Mouse (Mus musculus): ENCODE data around the gene Tmem238. TPM values are rescaled to one million over a fixed set of nuclear protein-coding genes. Genes with fewer than 3 reads are reported as not detected.
"Not testable (repeated sequence)": the region's sequence is repeated elsewhere in the genome, so short reads cannot be mapped to it uniquely, and the experiment has no call there.

Gene Tmem238
- polyA plus RNA-seq, 1 experiment from 2014 or later, result 21.2 TPM

DNA sequence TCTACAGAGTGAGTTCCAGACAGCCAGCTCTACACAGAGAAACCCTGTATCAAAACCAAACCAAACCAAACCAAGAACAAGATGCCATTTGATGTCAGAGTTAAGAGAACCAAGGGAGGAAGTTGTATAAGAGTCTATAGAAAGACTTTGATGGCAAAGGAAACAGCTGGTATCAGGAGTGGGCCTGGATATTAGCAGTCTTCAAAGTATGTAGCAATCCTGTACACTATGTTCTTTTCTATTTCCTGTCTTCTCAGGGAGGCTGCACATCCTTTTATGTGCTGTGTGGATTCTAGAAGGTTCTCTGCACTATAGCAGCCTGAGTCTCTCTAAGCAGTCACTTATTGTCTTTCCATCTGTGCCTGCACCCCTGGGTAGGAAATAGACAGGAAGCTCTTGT is 27.1 kb upstream of the Tmem238 start:
- no peak overlapping the region for H3K27ac ChIP-seq (ENCODE audit: low read length)
- H3K4me1 ChIP-seq (ENCODE audit: control insufficient read depth, insufficient read depth, low read length), result 0 out of 2 replicates have a peak, but pooled peaks cover 3% of the 10 kb centered on the region
- H3K9ac ChIP-seq (ENCODE audit: low read length), result no peak overlapping the region
- H3K27me3 ChIP-seq (ENCODE audit: control insufficient read depth, insufficient read depth, low read length), result no peaks in the 10 kb centered on the region
- no peaks in the 10 kb centered on the region for H3K36me3 ChIP-seq (ENCODE audit: control insufficient read depth, insufficient read depth, low read length)
- H3K4me3 ChIP-seq (replicated peaks; ENCODE audit: low read length), result no peak overlapping the region
- H3K9me3 ChIP-seq (replicated peaks; ENCODE audit: control insufficient read depth, low read length), result no peaks in the 10 kb centered on the region
- no peak for ATAC-seq (ENCODE audit: insufficient read depth, low FRiP score)
- no peak overlapping the region for H3K4me2 ChIP-seq (ENCODE audit: low read depth, low read length)

DNA sequence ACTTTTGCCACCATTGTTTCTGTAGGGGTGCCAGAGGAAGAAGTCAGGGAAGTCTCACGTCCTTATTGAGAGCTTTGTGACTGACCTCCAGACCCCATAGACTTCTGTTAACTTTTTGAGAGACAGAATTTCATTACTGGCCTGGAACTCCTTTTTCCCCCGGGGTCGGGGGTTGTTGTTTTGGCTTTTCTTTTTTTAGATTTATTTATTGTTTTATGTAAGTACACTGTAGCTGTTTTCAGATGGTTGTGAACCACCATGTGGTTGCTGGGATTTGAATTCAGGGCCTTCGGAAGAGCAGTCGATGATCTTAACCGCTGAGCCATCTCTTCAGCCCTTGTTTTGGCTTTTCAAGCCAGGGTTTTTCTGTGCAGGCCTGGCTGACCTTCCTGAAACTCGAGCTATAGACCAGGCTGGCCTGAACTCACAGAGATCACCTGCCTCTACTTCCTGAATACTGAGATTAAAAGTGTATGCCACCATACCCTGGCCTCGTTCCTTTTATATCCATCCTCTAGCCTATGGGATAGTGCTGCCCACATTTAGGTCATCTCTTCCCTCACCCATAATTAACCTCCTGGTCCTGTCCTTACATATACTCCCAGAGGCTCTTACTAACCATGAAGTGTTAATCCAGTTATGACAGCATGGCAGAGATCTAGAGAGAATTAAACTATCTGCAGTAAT is 23.8 kb upstream of the Tmem238 start:
- Histone ChIP-seq H3K9ac (ENCODE audit: low read length) (peak overlapping the region; percentile 75), H3K27ac (ENCODE audit: low read length) (peak overlapping the region; percentile 88), H3K9me3 (replicated peaks; ENCODE audit: control insufficient read depth, low read length) (no peaks in the 10 kb centered on the region), H3K36me3 (ENCODE audit: control insufficient read depth, insufficient read depth, low read length) (0 out of 2 replicates have a peak, but pooled peaks cover 3% of the 10 kb centered on the region), H3K4me3 (replicated peaks; ENCODE audit: low read length) (peak overlapping the region; percentile 98), H3K4me2 (ENCODE audit: low read depth, low read length) (peak overlapping the region; percentile 66), H3K4me1 (ENCODE audit: control insufficient read depth, insufficient read depth, low read length) (peaks cover 18% of the 10 kb centered on the region), H3K27me3 (ENCODE audit: control insufficient read depth, insufficient read depth, low read length) (no peaks in the 10 kb centered on the region)
- 21% methylated on average over 8 of the region's 8 CpGs for WGBS
- no peak for ATAC-seq (ENCODE audit: insufficient read depth, low FRiP score)

DNA sequence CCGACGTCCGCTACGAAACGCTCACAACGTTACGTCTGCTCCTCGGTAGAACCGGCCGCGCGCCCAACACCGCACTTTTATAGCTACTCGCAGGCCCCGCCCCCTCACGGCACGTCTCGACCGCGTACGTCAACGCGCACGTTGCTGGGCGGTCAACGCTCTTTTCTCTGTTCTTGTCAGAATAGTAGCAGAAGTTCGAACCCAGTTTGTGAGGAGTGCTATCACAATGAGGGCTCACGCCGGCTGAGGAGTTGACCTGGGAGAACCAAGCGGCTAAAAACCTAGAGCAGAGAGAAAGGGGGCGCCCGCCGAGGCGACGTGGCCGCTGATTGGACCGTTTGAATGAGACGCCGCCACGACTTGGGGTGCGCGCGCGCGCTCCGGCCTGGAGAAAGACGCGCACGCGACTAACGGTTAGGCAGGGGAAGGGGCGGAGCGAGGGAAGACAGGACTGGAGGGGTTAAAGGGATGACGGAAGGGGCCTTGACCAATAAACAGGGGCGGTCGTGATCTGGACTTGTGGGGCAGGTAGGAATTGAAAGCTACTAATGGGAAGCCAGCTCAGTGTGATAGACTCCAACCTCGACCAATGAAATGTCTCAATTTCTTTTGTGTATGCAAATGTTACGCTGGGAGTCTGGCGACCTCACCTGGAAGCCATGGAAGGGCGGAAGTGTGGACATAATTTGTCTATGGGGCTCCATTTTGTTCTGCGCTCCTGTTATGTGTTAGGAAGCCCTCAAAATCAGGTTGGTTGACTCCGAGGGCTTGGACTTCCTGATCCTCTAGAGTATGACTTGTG is 23.0 kb upstream of the Tmem238 start, which contains the start of gene Ube2s:
Gene Ube2s (minus strand): TSS at position 288 of the 802 bp plus-strand sequence.
- under 1% methylated on average over 60 of the region's 62 CpGs for WGBS
- ATAC-seq (ENCODE audit: insufficient read depth, low FRiP score), result peak; percentile 99
- H3K9me3 ChIP-seq (replicated peaks; ENCODE audit: control insufficient read depth, low read length), result no peaks in the 10 kb centered on the region

DNA sequence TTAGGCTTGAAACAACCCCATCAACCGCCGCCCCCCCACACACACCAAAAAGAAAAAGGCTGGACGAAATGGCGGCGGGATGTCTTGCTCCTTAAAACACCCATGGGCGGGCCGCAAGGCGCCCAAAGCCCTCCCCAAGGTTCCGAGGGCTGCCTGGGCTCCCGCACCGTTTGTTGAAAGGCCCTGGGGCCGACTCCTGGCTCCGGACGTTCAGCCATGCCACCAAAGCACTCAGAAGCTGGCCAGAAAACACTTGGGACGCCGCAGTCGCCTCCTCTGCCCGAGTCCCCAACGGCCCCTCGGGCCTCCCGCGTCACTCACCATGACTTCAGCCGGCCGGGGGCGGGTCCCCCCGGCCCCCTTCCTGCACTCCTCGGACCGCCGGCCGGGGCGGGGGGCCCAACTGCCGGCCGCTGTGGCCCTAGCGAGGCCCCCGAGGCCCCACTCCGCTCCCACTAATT is 22.4 kb upstream of the Tmem238 start:
- Histone ChIP-seq H3K4me1 (ENCODE audit: control insufficient read depth, insufficient read depth, low read length) (peaks cover 18% of the 10 kb centered on the region), H3K36me3 (ENCODE audit: control insufficient read depth, insufficient read depth, low read length) (peaks cover 10% of the 10 kb centered on the region; the same call in 1 of the 2 replicates), H3K4me3 (replicated peaks; ENCODE audit: low read length) (peak overlapping the region; percentile 98), H3K9me3 (replicated peaks; ENCODE audit: control insufficient read depth, low read length) (no peaks in the 10 kb centered on the region), H3K4me2 (ENCODE audit: low read depth, low read length) (peak overlapping the region; percentile 74), H3K27me3 (ENCODE audit: control insufficient read depth, insufficient read depth, low read length) (no peaks in the 10 kb centered on the region), H3K9ac (ENCODE audit: low read length) (peak overlapping the region; percentile 99), H3K27ac (ENCODE audit: low read length) (peak overlapping the region; percentile 97)
- WGBS, result under 1% methylated on average over 31 of the region's 36 CpGs
- no peak for ATAC-seq (ENCODE audit: insufficient read depth, low FRiP score)

More for the DNA sequence above, 23.0 kb upstream of the Tmem238 start, which contains the start of gene Ube2s:
- Histone ChIP-seq H3K4me1 (ENCODE audit: control insufficient read depth, insufficient read depth, low read length) (peaks cover 16% of the 10 kb centered on the region), H3K27ac (ENCODE audit: low read length) (peak within 1 kb of the TSS; percentile 97), H3K4me2 (ENCODE audit: low read depth, low read length) (peak within 1 kb of the TSS; percentile 74), H3K9ac (ENCODE audit: low read length) (peak within 1 kb of the TSS; percentile 99), H3K36me3 (ENCODE audit: control insufficient read depth, insufficient read depth, low read length) (peaks cover 6% of the 10 kb centered on the region; the same call in 1 of the 2 replicates), H3K27me3 (ENCODE audit: control insufficient read depth, insufficient read depth, low read length) (no peaks in the 10 kb centered on the region), H3K4me3 (replicated peaks; ENCODE audit: low read length) (peak within 1 kb of the TSS; percentile 98)

DNA sequence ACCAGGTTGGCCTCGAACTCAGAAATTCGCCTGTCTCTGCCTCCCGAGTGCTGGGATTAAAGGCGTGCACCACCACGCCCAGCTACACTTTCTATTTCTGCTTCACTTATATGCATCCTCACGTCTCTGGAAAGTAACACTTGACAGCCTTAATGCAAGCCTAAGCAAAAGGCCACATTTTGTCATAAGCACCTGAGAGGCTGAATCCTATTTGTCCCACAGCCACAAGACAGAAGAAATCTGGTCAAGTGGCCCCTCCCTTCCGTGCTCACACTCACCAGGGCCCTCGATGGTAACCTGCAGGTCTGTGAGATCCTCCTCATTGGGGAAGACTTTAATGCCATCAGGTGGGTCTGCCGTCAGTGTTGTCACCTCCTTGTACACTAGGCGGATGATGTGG is 21.7 kb upstream of the Tmem238 start:
- peaks cover 18% of the 10 kb centered on the region for H3K4me1 ChIP-seq (ENCODE audit: control insufficient read depth, insufficient read depth, low read length)
- WGBS, result 22% methylated on average over 10 of the region's 10 CpGs
- peak overlapping the region; percentile 99 for H3K9ac ChIP-seq (ENCODE audit: low read length)
- not testable (repeated sequence) for H3K27me3 ChIP-seq (ENCODE audit: control insufficient read depth, insufficient read depth, low read length); H3K27ac ChIP-seq (ENCODE audit: low read length); H3K9me3 ChIP-seq (replicated peaks; ENCODE audit: control insufficient read depth, low read length); ATAC-seq (ENCODE audit: insufficient read depth, low FRiP score)
- H3K4me2 ChIP-seq (ENCODE audit: low read depth, low read length), result peak overlapping the region; percentile 74
- H3K36me3 ChIP-seq (ENCODE audit: control insufficient read depth, insufficient read depth, low read length), result peaks cover 17% of the 10 kb centered on the region; the same call in 1 of the 2 replicates
- peak overlapping the region; percentile 98 for H3K4me3 ChIP-seq (replicated peaks; ENCODE audit: low read length)

DNA sequence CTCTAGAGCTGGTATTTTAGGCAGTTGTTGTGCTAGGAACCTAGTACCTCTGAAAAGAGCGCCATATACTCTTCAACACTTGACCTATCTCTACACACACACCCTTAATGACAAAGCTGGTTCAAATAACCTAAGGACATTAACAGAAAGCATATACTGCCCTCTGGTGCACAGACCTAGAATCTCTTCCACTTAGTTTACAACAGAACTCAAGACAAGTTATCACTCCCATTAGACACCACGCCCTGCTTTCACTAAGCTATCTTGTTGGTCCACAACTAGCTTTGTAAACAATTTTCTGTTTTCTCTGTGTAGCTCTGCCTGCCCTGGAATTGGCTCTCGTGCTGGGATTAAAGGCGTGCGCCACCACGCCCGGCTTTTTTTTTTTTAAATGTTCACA is 17.3 kb upstream of the Tmem238 start:
- H3K27me3 ChIP-seq (ENCODE audit: control insufficient read depth, insufficient read depth, low read length), result no peaks in the 10 kb centered on the region
- H3K27ac ChIP-seq (ENCODE audit: low read length), result no peak overlapping the region
- peak; percentile 11; the same call in 1 of the 2 replicates for ATAC-seq (ENCODE audit: insufficient read depth, low FRiP score)
- H3K4me3 ChIP-seq (replicated peaks; ENCODE audit: low read length), result no peak overlapping the region
- H3K9me3 ChIP-seq (replicated peaks; ENCODE audit: control insufficient read depth, low read length), result no peaks in the 10 kb centered on the region
- peaks cover 18% of the 10 kb centered on the region for H3K4me1 ChIP-seq (ENCODE audit: control insufficient read depth, insufficient read depth, low read length)
- H3K4me2 ChIP-seq (ENCODE audit: low read depth, low read length), result no peak overlapping the region
- 82% methylated on average over 7 of the region's 7 CpGs for WGBS
- peaks cover 20% of the 10 kb centered on the region; the same call in 1 of the 2 replicates for H3K36me3 ChIP-seq (ENCODE audit: control insufficient read depth, insufficient read depth, low read length)
- H3K9ac ChIP-seq (ENCODE audit: low read length), result no peak overlapping the region

DNA sequence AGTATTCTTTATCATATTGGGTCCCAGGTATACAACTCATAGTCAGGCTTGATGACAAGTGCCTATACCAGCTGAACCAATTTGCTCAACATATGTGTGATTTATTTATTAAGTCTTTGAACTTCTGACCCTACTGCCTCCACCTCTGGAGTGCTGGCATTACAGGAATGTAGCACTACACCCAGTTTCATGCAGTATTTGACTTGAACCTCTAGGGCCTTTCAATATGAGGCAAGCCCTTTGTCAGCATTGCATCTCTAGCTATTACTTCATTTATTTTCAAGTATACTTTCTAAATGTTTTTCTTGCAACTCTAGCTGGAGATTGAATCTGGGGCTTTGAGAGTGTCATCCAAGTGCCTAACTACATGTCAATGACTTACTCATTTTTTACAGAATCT is 12.8 kb upstream of the Tmem238 start:
- Histone ChIP-seq H3K9ac (ENCODE audit: low read length) (no peak overlapping the region), H3K27ac (ENCODE audit: low read length) (no peak overlapping the region), H3K4me1 (ENCODE audit: control insufficient read depth, insufficient read depth, low read length) (no peaks in the 10 kb centered on the region), H3K4me2 (ENCODE audit: low read depth, low read length) (no peak overlapping the region), H3K36me3 (ENCODE audit: control insufficient read depth, insufficient read depth, low read length) (peaks cover 15% of the 10 kb centered on the region), H3K27me3 (ENCODE audit: control insufficient read depth, insufficient read depth, low read length) (no peaks in the 10 kb centered on the region), H3K4me3 (replicated peaks; ENCODE audit: low read length) (no peak overlapping the region), H3K9me3 (replicated peaks; ENCODE audit: control insufficient read depth, low read length) (no peaks in the 10 kb centered on the region)
- no peak for ATAC-seq (ENCODE audit: insufficient read depth, low FRiP score)

DNA sequence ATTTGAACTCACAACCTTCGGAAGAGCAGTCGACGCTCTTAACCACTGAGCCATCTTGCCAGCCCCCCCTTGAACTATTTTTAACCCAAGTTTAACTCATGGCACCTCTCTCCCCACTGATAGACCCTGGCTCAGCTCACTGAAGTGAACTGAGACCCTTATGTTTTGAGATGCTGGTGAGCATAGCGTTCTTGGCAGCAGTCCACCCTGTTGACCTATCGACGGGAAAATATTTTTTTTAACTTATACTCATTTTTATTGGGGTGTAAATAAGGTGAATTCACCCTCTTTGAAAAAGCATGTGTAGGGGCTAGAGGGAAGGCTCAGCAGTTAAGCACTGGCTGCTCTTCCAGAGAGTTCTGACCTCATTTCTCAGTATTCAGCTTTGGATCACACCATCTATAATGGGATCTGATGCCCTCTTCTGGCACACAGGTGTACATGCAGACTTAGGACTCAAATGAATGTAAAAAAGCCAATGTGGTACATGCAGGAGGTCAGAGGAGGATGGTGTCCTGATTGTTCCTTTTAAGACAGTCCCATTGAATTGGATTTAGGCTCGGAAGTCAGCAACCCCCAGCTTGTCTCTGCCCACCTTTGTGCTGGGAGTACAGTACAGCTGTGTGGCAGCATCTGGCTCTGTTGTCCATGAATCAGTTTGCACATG is 6.4 kb upstream of the Tmem238 start:
- Histone ChIP-seq H3K36me3 (ENCODE audit: control insufficient read depth, insufficient read depth, low read length) (peaks cover 20% of the 10 kb centered on the region), H3K27ac (ENCODE audit: low read length) (no peak overlapping the region), H3K4me3 (replicated peaks; ENCODE audit: low read length) (no peak overlapping the region), H3K4me2 (ENCODE audit: low read depth, low read length) (no peak overlapping the region), H3K9me3 (replicated peaks; ENCODE audit: control insufficient read depth, low read length) (no peaks in the 10 kb centered on the region), H3K9ac (ENCODE audit: low read length) (no peak overlapping the region), H3K27me3 (ENCODE audit: control insufficient read depth, insufficient read depth, low read length) (no peaks in the 10 kb centered on the region), H3K4me1 (ENCODE audit: control insufficient read depth, insufficient read depth, low read length) (peaks cover 16% of the 10 kb centered on the region; the same call in 1 of the 2 replicates)
- WGBS, result 67% methylated on average over 7 of the region's 7 CpGs
- ATAC-seq (ENCODE audit: insufficient read depth, low FRiP score), result no peak

All from stomach, embryonic 16.5 days (tissue).